Mouse (Mus musculus) spleen, adult 12 weeks (tissue): Measurements from ENCODE around the gene Hamp2.
"Not testable (repeated sequence)": the region's sequence is repeated elsewhere in the genome, so short reads cannot be mapped to it uniquely, and the experiment has no call there.

Source experiments
- DNase-seq: peaks from one replicate; pipeline ENCODE4 v3.0.0; 2022; ENCODE audit warnings: low spot score

Hamp2 gene

DNA sequence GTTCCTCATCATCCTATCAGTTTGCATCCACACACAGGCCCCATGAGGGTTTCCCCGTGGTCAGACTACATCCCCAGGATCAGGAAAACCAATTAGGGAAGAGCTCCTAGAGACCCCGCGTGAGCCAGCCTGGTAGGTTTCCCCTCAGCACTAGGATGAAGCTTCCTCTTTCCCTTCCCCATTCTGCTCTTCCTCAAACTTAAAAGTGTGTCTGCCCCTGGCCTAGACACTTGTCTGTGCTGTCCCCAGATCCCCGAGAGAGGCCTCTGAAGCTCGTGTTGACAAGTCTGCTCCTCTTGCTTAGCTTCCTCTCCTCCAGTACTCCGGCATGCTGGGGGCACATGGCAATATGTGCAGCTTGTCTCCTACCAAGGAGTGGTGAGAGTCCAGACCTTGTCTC is 29.0 kb upstream of the Hamp2 start:
- no peak for DNase-seq

DNA sequence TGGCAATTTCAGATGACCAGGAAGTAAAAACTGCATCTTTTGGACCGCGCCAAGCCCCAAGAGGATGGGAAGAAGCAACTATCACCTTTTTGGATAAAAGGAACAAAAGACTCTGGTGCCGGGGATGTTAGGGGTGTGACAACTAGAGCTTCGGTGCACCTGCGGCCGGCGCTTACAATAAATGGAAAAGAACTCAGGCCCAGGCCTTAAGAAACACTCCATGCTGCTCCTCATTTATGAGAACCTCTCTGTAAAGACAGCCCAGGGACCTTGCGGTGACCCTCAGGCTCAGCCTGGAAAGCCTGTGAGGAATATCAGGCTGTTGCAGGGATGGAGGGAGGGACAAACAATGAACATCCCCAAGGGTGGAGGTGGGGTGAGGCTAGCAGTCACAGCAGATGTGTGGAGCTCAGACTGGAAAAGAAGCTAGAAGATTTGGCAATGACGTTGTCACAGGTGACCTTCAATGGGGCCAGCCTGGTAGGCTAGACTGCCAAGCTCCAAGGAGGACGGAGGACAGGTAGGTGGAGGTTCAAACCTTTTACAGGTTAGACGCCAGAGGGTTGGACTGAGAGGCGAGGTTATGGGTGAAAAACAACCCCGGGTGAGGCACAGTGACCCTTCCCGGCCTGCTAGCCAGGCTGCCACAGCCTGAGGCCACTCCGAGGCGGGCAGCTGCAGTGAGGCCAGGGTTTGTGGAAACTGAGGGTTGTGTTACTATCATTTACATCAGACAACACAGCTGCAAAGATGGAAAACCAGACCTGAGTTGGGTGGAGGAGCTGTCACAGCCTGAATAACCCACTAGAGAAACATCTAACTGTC is 28.2 kb upstream of the Hamp2 start:
- no peak for DNase-seq

- DNase-seq = not testable (repeated sequence)
Measured at GRCm38 (mm10) chr7:30949902-30950301, 25.4 kb upstream of the Hamp2 start.

DNA sequence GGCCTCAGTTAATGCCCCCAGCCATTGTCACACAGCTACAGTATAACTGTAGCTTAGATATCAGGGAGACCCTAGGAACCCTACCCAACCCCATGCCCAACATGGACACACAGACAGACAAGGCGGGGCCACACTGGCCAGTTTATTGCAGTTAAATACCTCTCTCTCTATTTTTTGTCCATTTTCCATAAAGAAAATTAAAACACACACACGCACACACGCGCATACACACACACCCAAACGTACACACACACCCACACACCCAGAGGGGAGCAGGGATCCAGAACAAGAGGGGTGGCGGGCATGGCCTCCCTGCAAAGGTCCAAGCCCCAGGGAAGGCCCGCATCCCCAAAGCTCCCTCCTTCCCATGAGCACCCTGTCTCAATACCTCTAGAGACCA is 21.4 kb upstream of the Hamp2 start:
- no peak for DNase-seq

GRCm38 (mm10) chr7:30945466-30945865 is 21.0 kb upstream of the Hamp2 start:
- not testable (repeated sequence) for DNase-seq

GRCm38 (mm10) chr7:30944706-30945105 is 20.2 kb upstream of the Hamp2 start:
- not testable (repeated sequence) for DNase-seq

GRCm38 (mm10) chr7:30943909-30944635 is 19.6 kb upstream of the Hamp2 start, which contains the start of gene Hamp:
Hamp (minus strand) TSS chr7:30944032.
- no peak for DNase-seq

DNA sequence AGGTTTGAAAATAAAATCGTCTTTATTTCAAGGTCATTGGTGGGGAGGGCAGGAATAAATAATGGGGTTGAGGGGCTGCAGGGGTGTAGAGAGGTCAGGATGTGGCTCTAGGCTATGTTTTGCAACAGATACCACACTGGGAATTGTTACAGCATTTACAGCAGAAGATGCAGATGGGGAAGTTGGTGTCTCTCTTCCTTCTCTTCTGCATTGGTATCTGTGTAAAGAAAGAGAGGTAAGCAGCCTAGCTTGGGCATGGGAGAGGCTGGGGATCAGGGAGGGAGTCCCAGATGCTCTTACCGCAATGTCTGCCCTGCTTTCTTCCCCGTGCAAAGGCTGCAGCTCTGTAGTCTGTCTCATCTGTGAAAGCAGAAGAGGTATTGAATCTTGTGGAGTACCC is 17.9 kb upstream of the Hamp2 start:
- not testable (repeated sequence) for DNase-seq

- DNase-seq = not testable (repeated sequence)
Measured at GRCm38 (mm10) chr7:30940070-30940469, 15.6 kb upstream of the Hamp2 start.

GRCm38 (mm10) chr7:30935422-30936099 is 11.1 kb upstream of the Hamp2 start:
- not testable (repeated sequence) for DNase-seq

DNA sequence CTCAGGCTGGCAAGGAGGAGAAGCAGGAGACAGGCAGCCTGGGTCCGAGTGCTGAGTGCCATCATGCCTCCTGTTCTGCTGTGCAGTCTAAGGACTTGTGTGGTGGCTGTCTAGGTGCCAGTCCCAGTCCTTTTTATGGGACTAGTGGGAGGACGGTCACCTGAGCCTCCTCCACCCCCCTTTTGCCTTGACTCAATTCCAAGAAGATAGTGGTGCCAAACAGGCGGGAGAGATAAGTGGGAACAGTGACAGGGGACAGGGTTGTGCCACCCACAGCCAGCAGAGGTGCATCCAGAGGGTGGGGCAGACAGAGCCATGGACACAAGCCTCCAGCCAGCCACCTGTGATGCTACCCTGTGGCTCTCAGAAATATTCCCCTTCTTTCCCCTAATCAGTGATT is 410 bp downstream of the Hamp2 start:
- no peak for DNase-seq

- not testable (repeated sequence) for DNase-seq
Measured at GRCm38 (mm10) chr7:30922490-30922889, 2.0 kb downstream of the Hamp2 start.

DNA sequence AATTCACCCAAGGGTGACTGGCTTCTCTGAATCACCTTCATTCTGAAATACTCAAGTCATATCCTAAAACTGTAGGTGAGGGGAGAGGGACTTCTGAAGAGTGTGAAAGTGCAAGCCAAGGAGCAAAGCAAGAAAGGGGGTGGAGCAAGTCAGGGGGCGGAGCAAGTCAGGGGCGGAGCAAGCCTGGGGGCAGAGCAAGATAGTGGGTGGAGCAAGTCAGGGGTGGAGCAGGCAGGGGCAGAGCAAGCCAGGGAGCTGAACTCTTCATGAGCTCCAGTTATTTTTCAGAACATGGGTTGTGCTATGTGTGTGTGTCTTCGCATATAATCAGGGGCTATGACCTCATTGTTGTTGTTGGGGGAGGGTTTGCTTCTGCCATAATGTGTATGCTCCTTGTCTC is 4.3 kb downstream of the Hamp2 start:
- no peak for DNase-seq

DNA sequence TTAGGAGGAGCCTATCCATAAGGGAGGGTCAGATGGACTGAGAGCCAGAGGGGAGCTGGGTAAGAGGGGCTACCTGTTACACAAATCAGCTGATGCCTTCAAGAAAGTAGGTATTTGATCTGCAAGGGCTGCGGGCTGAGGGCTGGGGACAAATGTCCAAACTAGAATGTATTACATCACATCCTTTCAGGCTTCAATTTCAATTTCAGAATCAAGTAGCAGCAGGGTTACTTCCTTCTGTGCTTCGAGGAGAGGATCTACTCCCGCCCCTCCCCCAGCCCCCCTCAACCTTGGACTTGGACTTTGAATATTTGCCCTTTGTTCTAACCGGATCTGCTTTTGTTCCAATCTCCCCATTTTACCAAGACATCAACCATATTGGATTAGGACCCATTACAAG is 7.3 kb downstream of the Hamp2 start:
- no peak for DNase-seq

GRCm38 (mm10) chr7:30916713-30917112 is 7.8 kb downstream of the Hamp2 start:
- no peak for DNase-seq

GRCm38 (mm10) chr7:30914732-30915131 is 9.7 kb downstream of the Hamp2 start, which contains the start of gene Mag:
Mag (minus strand) TSS chr7:30914873.
- DNase-seq = no peak

- DNase-seq = no peak
Measured at GRCm38 (mm10) chr7:30909773-30910172, 14.7 kb downstream of the Hamp2 start.

- DNase-seq = no peak
Measured at GRCm38 (mm10) chr7:30908992-30909431, 15.5 kb downstream of the Hamp2 start.

- DNase-seq = no peak
Measured at GRCm38 (mm10) chr7:30908277-30908991, 16.0 kb downstream of the Hamp2 start.

GRCm38 (mm10) chr7:30904042-30904441 is 20.4 kb downstream of the Hamp2 start:
- DNase-seq = peak; percentile 8

GRCm38 (mm10) chr7:30895217-30895616 is 29.3 kb downstream of the Hamp2 start:
- no peak for DNase-seq

DNA sequence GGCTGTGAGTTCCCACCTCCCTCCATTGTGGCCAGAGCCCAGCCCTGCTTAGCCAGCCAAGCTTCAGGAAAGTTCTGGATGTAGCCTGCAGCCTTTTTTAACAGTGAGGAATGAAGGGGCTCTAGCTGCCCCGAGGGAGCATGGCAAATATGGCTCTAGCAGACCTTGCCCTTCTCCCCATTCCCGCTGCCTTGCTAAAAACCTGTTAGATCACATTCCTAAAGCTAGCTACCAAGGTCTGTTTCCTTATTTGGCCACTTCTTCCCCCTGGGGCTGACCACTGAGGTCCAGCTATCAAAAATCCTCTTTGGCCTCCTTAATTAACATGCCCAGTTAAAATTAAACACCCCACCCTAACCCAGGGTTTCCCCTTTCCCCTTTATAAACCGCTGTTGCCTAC is 32.0 kb downstream of the Hamp2 start:
- no peak for DNase-seq
